Mouse (Mus musculus) embryonic facial prominence, embryonic 11.5 days (tissue): ENCODE measurements at regions not wholly inside any gene's neighbourhood (a gene's known extent, or its start where the extent isn't known, plus 50 kb on each side); places are given as distances from the start of the nearest gene placed in this dataset.

Source experiments
- ATAC-seq: fragments of 200-750 bp; cut with Nextera tagmentation; replicated peaks from 2 replicates; pipeline ENCODE4 v1.8.0; 2017; ENCODE audit warnings: low read depth; ENCODE audit not compliant: insufficient number of reproducible peaks, low FRiP score, low TSS enrichment
- DNase-seq: peaks from one replicate; pipeline ENCODE4 v3.0.0-alpha.2; 2015; ENCODE audit warnings: low spot score
- H3K27ac ChIP-seq: fragments of 300-500 bp; sonication (generic); replicated peaks from 2 replicates; pipeline ENCODE4 v1.5.1; 2014; ENCODE audit warnings: mild to moderate bottlenecking, low read depth, low read length, control low read depth
- H3K27me3 ChIP-seq: fragments of 300-500 bp; sonication (generic); 2 replicates; pipeline ENCODE4 v1.6.1; 2014; ENCODE audit warnings: mild to moderate bottlenecking, low read length, moderate library complexity, mixed read lengths; ENCODE audit not compliant: control insufficient read depth, insufficient read depth
- H3K36me3 ChIP-seq: fragments of 300-500 bp; sonication (generic); replicated peaks from 2 replicates; pipeline ENCODE4 v1.6.1; 2014; ENCODE audit warnings: low read depth, mild to moderate bottlenecking, low read length, moderate library complexity, mixed read lengths; ENCODE audit not compliant: control insufficient read depth, insufficient read depth
- H3K4me1 ChIP-seq: fragments of 300-500 bp; sonication (generic); 2 replicates; pipeline ENCODE4 v1.6.1; 2014; ENCODE audit warnings: low read length, mixed read lengths; ENCODE audit not compliant: control insufficient read depth, insufficient read depth
- H3K4me2 ChIP-seq: fragments of 300-500 bp; sonication (generic); 2 replicates; pipeline ENCODE4 v1.6.1; 2014; ENCODE audit warnings: low read depth, mild to moderate bottlenecking, control low read depth, low read length, moderate library complexity
- H3K4me3 ChIP-seq: fragments of 300-500 bp; sonication (generic); 2 replicates; pipeline ENCODE4 v1.5.1; 2014; ENCODE audit warnings: low read depth, low read length, control low read depth
- H3K9ac ChIP-seq: fragments of 300-500 bp; sonication (generic); replicated peaks from 2 replicates; pipeline ENCODE4 v1.6.1; 2014; ENCODE audit warnings: mild to moderate bottlenecking, control low read depth, low read length
- H3K9me3 ChIP-seq: fragments of 300-500 bp; sonication (generic); replicated peaks from 2 replicates; pipeline ENCODE4 v1.6.1; 2016; ENCODE audit warnings: mild to moderate bottlenecking, low read length, inconsistent platforms, mixed read lengths; ENCODE audit not compliant: control insufficient read depth
- WGBS: fragments of 180-500 bp; shearing (Covaris S2); extraction: QIAGEN DNeasy Blood & Tissue Kit; methylation state at CpG from one replicate; pipeline ENCODE4 v1.1.7; 2014; 5-methylcytosine and 5-hydroxymethylcytosine counted together

DNA sequence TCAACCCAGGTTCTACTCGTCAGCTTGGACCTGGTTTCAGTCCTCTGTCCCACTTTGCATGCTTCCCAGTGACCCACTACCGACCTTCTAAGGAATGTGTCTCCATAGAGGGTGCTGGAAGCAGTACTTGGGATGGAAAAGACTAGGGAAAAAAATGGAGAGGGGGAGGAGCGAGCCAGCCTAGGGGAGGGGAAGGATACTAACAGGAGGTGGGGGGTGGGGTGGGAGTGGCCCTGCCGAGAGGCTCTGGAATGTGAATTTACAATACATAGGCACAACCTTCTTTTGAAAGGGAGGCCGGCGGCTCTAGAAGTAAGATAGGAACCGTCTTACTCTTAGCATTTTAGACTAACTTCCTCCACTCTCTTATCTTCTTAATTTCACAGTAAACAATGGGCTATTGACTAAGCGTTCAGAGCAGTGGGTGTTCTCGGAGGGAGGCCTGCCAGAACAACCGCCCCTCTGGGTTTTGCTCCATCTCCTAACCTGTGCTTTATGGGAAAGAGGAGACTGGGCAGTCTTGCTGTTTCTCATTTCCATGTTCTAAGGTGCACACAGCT lies 145.1 kb downstream of the Foxo1 start:
- H3K4me3 ChIP-seq: no peak overlapping the region
- no peaks in the 10 kb centered on the region; the same call in 1 of the 2 replicates for H3K4me1 ChIP-seq
- H3K4me2 ChIP-seq: no peak overlapping the region
- no peaks in the 10 kb centered on the region for H3K9me3 ChIP-seq
- no peak overlapping the region; the same call in 1 of the 2 replicates for H3K27ac ChIP-seq
- no peaks in the 10 kb centered on the region; the same call in 1 of the 2 replicates for H3K27me3 ChIP-seq
- 7% methylated on average over 10 of the region's 10 CpGs for WGBS
- DNase-seq: peak; percentile 69
- no peaks in the 10 kb centered on the region for H3K36me3 ChIP-seq
- ATAC-seq: 0 out of 2 replicates have a peak, but pooled peaks have one; percentile 17
- H3K9ac ChIP-seq: no peak overlapping the region

DNA sequence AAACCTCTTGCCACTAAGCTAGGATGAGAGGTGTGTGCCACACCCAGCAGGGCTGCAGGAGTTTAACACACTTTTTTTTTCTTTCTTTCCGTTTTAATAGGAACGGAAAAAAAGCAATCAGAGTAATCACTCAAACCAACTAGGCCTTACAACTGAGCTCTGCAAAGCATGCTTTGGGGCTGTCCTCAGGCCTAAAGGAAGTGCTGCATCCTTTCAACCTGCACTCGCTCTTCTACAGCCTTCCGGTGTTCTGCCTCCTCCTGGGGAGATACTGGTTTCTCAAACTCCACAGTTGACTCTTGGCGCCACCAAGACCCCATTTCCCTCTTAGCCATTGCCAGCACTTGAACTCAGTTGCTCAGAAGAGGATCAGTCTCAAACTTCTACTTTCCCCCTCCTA lies 143.2 kb downstream of the Foxo1 start:
- H3K9ac ChIP-seq: no peak overlapping the region
- no peak overlapping the region for H3K4me2 ChIP-seq
- H3K4me3 ChIP-seq: no peak overlapping the region
- no peak for ATAC-seq
- no peaks in the 10 kb centered on the region; the same call in 1 of the 2 replicates for H3K27me3 ChIP-seq
- WGBS: 86% methylated on average over 5 of the region's 5 CpGs
- H3K4me1 ChIP-seq: no peaks in the 10 kb centered on the region; the same call in 1 of the 2 replicates
- H3K27ac ChIP-seq: no peak overlapping the region
- H3K9me3 ChIP-seq: no peaks in the 10 kb centered on the region
- no peak for DNase-seq
- H3K36me3 ChIP-seq: no peaks in the 10 kb centered on the region

GRCm38 (mm10) chr3:52409465-52409864 lies 141.3 kb downstream of the Foxo1 start:
- H3K9me3 ChIP-seq: no peaks in the 10 kb centered on the region
- no peaks in the 10 kb centered on the region; the same call in 1 of the 2 replicates for H3K27me3 ChIP-seq
- H3K4me1 ChIP-seq: no peaks in the 10 kb centered on the region; the same call in 1 of the 2 replicates
- H3K27ac ChIP-seq: no peak overlapping the region
- ATAC-seq (no peak), DNase-seq (no peak)
- H3K4me2 ChIP-seq: no peak overlapping the region
- H3K4me3 ChIP-seq: no peak overlapping the region
- WGBS: 49% methylated on average over 7 of the region's 7 CpGs
- no peaks in the 10 kb centered on the region for H3K36me3 ChIP-seq
- no peak overlapping the region for H3K9ac ChIP-seq

GRCm38 (mm10) chr3:52406778-52407318 lies 138.7 kb downstream of the Foxo1 start:
- WGBS: 68% methylated on average over 5 of the region's 5 CpGs
- H3K9me3 ChIP-seq: no peaks in the 10 kb centered on the region
- no peak for ATAC-seq
- no peak overlapping the region for H3K27ac ChIP-seq
- H3K4me3 ChIP-seq: no peak overlapping the region
- H3K36me3 ChIP-seq: no peaks in the 10 kb centered on the region
- H3K4me1 ChIP-seq: no peaks in the 10 kb centered on the region
- DNase-seq: no peak
- H3K27me3 ChIP-seq: no peaks in the 10 kb centered on the region
- H3K4me2 ChIP-seq: no peak overlapping the region
- no peak overlapping the region for H3K9ac ChIP-seq

DNA sequence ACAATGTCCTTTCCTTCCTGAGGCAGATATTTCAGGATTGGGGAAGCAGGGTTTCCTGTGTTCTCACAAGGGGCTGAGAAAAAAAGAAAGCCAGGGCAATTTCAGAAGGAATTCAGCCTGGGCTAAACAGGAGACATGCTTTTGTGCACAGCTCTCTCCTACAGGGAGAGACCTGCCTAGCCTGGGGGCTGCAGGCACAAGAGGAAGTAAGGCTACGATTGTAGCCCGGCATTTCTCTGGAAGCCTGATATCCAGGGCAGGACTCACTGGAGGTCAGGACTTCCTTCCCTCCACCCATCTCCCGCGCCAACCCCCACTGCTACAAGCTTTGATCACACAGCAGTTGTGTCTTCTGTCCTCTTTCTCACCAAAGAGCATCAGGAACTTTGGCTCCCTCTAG lies 136.5 kb downstream of the Foxo1 start:
- H3K36me3 ChIP-seq: no peaks in the 10 kb centered on the region

DNA sequence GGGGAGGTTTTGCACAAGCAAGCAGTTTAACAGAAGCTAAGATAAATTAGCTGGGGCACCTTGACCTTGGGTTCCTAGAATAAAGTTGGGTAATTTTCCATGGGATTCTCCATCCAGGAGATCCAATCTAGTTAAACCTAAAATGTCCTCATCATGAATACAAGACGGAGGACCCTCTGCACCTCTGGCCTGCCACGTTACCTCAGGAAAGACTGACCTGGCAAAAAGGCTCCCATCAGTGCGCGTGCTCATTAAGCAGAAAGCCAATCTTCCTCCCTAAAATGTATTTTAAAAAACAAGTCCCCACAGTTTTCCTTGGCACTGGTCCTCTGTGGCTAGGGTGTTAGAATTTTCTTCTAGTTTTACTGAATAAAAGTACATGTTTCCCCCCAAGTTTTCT lies 134.9 kb downstream of the Foxo1 start:
- Histone ChIP-seq H3K9me3 (no peaks in the 10 kb centered on the region), H3K9ac (no peak overlapping the region), H3K4me1 (peaks cover 7% of the 10 kb centered on the region), H3K27ac (no peak overlapping the region), H3K4me2 (no peak overlapping the region), H3K4me3 (no peak overlapping the region), H3K27me3 (no peaks in the 10 kb centered on the region; the same call in 1 of the 2 replicates), H3K36me3 (no peaks in the 10 kb centered on the region)
- ATAC-seq (no peak), DNase-seq (no peak)
- 94% methylated on average over 4 of the region's 4 CpGs for WGBS

More for the DNA sequence above, 136.5 kb downstream of the Foxo1 start:
- H3K27ac ChIP-seq: no peak overlapping the region
- no peaks in the 10 kb centered on the region; the same call in 1 of the 2 replicates for H3K27me3 ChIP-seq
- peak; percentile 42 for DNase-seq
- no peak overlapping the region for H3K4me2 ChIP-seq
- H3K4me1 ChIP-seq: peaks cover 7% of the 10 kb centered on the region
- ATAC-seq: no peak
- WGBS: 7% methylated on average over 4 of the region's 4 CpGs
- no peak overlapping the region for H3K9ac ChIP-seq
- H3K4me3 ChIP-seq: no peak overlapping the region
- H3K9me3 ChIP-seq: no peaks in the 10 kb centered on the region
